Mouse (Mus musculus) heart, embryonic 11.5 days (tissue): ENCODE results near the gene Actr1a. TPM values are rescaled to one million over a fixed set of nuclear protein-coding genes. Genes with fewer than 3 reads are reported as not detected.

Source experiments
- ATAC-seq: fragments of 200-750 bp; cut with Nextera tagmentation; replicated peaks from 2 replicates; pipeline ENCODE4 v1.8.0; 2017; ENCODE audit warnings: moderate library complexity; ENCODE audit not compliant: insufficient number of reproducible peaks, low FRiP score, low TSS enrichment
- H3K27ac ChIP-seq: fragments of 300-500 bp; sonication (generic); 2 replicates; pipeline ENCODE4 v1.5.1; 2014; ENCODE audit warnings: mild to moderate bottlenecking, low read depth, low read length
- H3K27me3 ChIP-seq: fragments of 300-500 bp; sonication (generic); 2 replicates; pipeline ENCODE4 v1.6.1; 2014; ENCODE audit warnings: mild to moderate bottlenecking, low read length, mixed read lengths; ENCODE audit not compliant: control insufficient read depth, insufficient read depth
- H3K36me3 ChIP-seq: fragments of 300-500 bp; sonication (generic); 2 replicates; pipeline ENCODE4 v1.6.1; 2014; ENCODE audit warnings: mild to moderate bottlenecking, low read length, moderate library complexity, mixed read lengths; ENCODE audit not compliant: control insufficient read depth, insufficient read depth
- H3K4me1 ChIP-seq: fragments of 300-500 bp; sonication (generic); 2 replicates; pipeline ENCODE4 v1.6.1; 2014; ENCODE audit warnings: low read length; ENCODE audit not compliant: control insufficient read depth, insufficient read depth
- H3K4me2 ChIP-seq: fragments of 300-500 bp; sonication (generic); 2 replicates; pipeline ENCODE4 v1.6.1; 2014; ENCODE audit warnings: mild to moderate bottlenecking, moderate library complexity
- H3K4me3 ChIP-seq: fragments of 300-500 bp; sonication (generic); 2 replicates; pipeline ENCODE4 v1.5.1; 2014; ENCODE audit warnings: low read depth, low read length
- H3K9ac ChIP-seq: fragments of 300-500 bp; sonication (generic); 2 replicates; pipeline ENCODE4 v1.6.1; 2014; ENCODE audit warnings: mild to moderate bottlenecking, low read depth, low read length, moderate library complexity
- H3K9me3 ChIP-seq: fragments of 300-500 bp; sonication (generic); replicated peaks from 2 replicates; pipeline ENCODE4 v1.6.1; 2016; ENCODE audit warnings: low read length; ENCODE audit not compliant: control insufficient read depth
- WGBS: fragments of 180-500 bp; shearing (Covaris S2); extraction: QIAGEN DNeasy Blood & Tissue Kit; methylation state at CpG from one replicate; pipeline ENCODE4 v1.1.7; 2014; ENCODE audit not compliant: insufficient replicate concordance; 5-methylcytosine and 5-hydroxymethylcytosine counted together
- polyA plus RNA-seq: library from polyadenylated mRNA; unstranded; fragments of >200 nt; fragmentation: Nextera tagmentation; extraction: Ambion mirVana; gene quantifications from 2 replicates; pipeline ENCODE4 v1.2.1, GENCODE M21; 2014

Gene Actr1a
- polyA plus RNA-seq, 1 experiment from 2014 or later, result 112 TPM

GRCm38 (mm10) chr19:46374477-46375088 lies 21.0 kb downstream of the Actr1a start:
- Histone ChIP-seq H3K9me3 (no peaks in the 10 kb centered on the region), H3K36me3 (peaks cover 17% of the 10 kb centered on the region), H3K4me3 (no peak overlapping the region), H3K27ac (no peak overlapping the region), H3K9ac (no peak overlapping the region), H3K4me1 (peaks cover 3% of the 10 kb centered on the region; the same call in 1 of the 2 replicates), H3K4me2 (no peak overlapping the region), H3K27me3 (no peaks in the 10 kb centered on the region)
- no peak for ATAC-seq
- WGBS, result 54% methylated on average over 21 of the region's 21 CpGs

GRCm38 (mm10) chr19:46369204-46369603 lies 26.3 kb downstream of the Actr1a start:
- Histone ChIP-seq H3K4me2 (no peak overlapping the region), H3K4me1 (no peaks in the 10 kb centered on the region), H3K9ac (no peak overlapping the region), H3K4me3 (no peak overlapping the region), H3K36me3 (no peaks in the 10 kb centered on the region), H3K27me3 (no peaks in the 10 kb centered on the region), H3K9me3 (no peaks in the 10 kb centered on the region), H3K27ac (no peak overlapping the region)
- ATAC-seq, result no peak
- WGBS, result 13% methylated on average over 4 of the region's 4 CpGs

GRCm38 (mm10) chr19:46367798-46368590 lies 27.6 kb downstream of the Actr1a start:
- H3K27ac ChIP-seq, result no peak overlapping the region
- no peaks in the 10 kb centered on the region for H3K27me3 ChIP-seq
- no peak for ATAC-seq
- no peak overlapping the region for H3K9ac ChIP-seq
- H3K36me3 ChIP-seq, result no peaks in the 10 kb centered on the region
- 78% methylated on average over 23 of the region's 23 CpGs for WGBS
- H3K4me3 ChIP-seq, result no peak overlapping the region
- H3K4me2 ChIP-seq, result no peak overlapping the region
- H3K9me3 ChIP-seq, result no peaks in the 10 kb centered on the region
- no peaks in the 10 kb centered on the region for H3K4me1 ChIP-seq

- Histone ChIP-seq H3K4me3 (no peak overlapping the region), H3K9me3 (no peaks in the 10 kb centered on the region), H3K27me3 (peaks cover 2% of the 10 kb centered on the region; the same call in 1 of the 2 replicates), H3K36me3 (no peaks in the 10 kb centered on the region), H3K4me2 (no peak overlapping the region), H3K27ac (no peak overlapping the region), H3K9ac (no peak overlapping the region), H3K4me1 (no peaks in the 10 kb centered on the region)
- WGBS, result 74% methylated on average over 11 of the region's 11 CpGs
- ATAC-seq, result no peak
Measured at GRCm38 (mm10) chr19:46363294-46364009, 32.1 kb downstream of the Actr1a start.

- Histone ChIP-seq H3K4me3 (no peak overlapping the region), H3K4me1 (peaks cover 3% of the 10 kb centered on the region), H3K9ac (no peak overlapping the region), H3K4me2 (no peak overlapping the region), H3K36me3 (no peaks in the 10 kb centered on the region), H3K27ac (no peak overlapping the region), H3K27me3 (peaks cover 15% of the 10 kb centered on the region), H3K9me3 (no peaks in the 10 kb centered on the region)
- 79% methylated on average over 8 of the region's 8 CpGs for WGBS
- no peak for ATAC-seq
Measured at GRCm38 (mm10) chr19:46362104-46362503, 33.4 kb downstream of the Actr1a start.

GRCm38 (mm10) chr19:46358381-46358780 lies 37.2 kb downstream of the Actr1a start:
- Histone ChIP-seq H3K27ac (no peak overlapping the region), H3K4me1 (peaks cover 5% of the 10 kb centered on the region), H3K4me2 (no peak overlapping the region), H3K36me3 (no peaks in the 10 kb centered on the region), H3K9me3 (no peaks in the 10 kb centered on the region), H3K27me3 (peaks cover 20% of the 10 kb centered on the region), H3K4me3 (no peak overlapping the region), H3K9ac (no peak overlapping the region)
- 59% methylated on average over 4 of the region's 4 CpGs for WGBS
- ATAC-seq, result no peak

GRCm38 (mm10) chr19:46357344-46358280 lies 37.9 kb downstream of the Actr1a start:
- H3K4me1 ChIP-seq, result peaks cover 5% of the 10 kb centered on the region
- peak overlapping the region; percentile 66 for H3K9ac ChIP-seq
- H3K27me3 ChIP-seq, result peaks cover 20% of the 10 kb centered on the region
- no peak for ATAC-seq
- peak overlapping the region; percentile 51 for H3K4me3 ChIP-seq
- H3K36me3 ChIP-seq, result no peaks in the 10 kb centered on the region
- 19% methylated on average over 25 of the region's 25 CpGs for WGBS
- no peak overlapping the region for H3K27ac ChIP-seq
- no peaks in the 10 kb centered on the region for H3K9me3 ChIP-seq
- H3K4me2 ChIP-seq, result peak overlapping the region; percentile 86

- 1% methylated on average over 29 of the region's 29 CpGs for WGBS
- Histone ChIP-seq H3K27me3 (peaks cover 20% of the 10 kb centered on the region), H3K4me1 (peaks cover 5% of the 10 kb centered on the region), H3K9ac (peak overlapping the region; percentile 66), H3K4me2 (peak overlapping the region; percentile 86), H3K36me3 (no peaks in the 10 kb centered on the region), H3K27ac (no peak overlapping the region), H3K4me3 (peak overlapping the region; percentile 51), H3K9me3 (no peaks in the 10 kb centered on the region)
- peak; percentile 84 for ATAC-seq
Measured at GRCm38 (mm10) chr19:46356701-46357138, 38.8 kb downstream of the Actr1a start.
